Mouse (Mus musculus): ENCODE results near the gene Lrrc8a.

The Lrrc8a gene

DNA sequence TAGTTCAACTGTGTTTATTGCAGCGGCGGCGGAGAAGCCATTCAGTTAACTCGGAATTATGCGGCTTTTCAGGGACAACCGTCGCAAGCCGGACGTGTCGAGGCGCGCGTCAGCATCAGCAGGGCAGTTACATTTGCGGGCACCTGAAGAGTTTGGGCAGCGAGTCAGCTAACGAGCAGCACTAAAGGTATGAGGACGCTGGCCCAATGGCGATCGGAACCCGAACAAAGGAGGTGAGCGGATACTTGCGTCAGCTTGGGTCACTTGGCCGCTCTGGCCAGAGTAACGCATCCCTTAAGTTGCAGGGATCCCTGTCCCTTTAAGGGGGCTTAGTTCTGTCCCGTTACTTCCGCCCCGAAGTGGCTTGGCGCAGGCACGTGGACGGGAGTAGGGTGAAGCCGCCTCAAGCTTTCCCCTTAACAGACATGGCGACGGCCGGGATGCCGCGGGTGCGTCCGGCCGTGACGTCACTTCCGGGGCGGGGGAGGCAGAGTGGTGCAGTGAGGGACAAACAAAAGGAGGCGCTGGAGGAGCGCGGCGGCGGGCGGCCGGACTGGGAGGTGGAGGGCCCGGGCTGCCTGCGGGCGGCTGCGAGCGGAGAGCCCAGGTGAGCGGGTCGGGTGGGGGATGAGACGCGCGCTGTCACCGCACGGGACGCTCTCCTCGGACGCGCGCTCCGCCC lies at the start of gene Lrrc8a:
Gene Lrrc8a (plus strand): TSS at position 517 of the 682 bp plus-strand sequence.
- DNase-seq: peak; percentile 99

DNA sequence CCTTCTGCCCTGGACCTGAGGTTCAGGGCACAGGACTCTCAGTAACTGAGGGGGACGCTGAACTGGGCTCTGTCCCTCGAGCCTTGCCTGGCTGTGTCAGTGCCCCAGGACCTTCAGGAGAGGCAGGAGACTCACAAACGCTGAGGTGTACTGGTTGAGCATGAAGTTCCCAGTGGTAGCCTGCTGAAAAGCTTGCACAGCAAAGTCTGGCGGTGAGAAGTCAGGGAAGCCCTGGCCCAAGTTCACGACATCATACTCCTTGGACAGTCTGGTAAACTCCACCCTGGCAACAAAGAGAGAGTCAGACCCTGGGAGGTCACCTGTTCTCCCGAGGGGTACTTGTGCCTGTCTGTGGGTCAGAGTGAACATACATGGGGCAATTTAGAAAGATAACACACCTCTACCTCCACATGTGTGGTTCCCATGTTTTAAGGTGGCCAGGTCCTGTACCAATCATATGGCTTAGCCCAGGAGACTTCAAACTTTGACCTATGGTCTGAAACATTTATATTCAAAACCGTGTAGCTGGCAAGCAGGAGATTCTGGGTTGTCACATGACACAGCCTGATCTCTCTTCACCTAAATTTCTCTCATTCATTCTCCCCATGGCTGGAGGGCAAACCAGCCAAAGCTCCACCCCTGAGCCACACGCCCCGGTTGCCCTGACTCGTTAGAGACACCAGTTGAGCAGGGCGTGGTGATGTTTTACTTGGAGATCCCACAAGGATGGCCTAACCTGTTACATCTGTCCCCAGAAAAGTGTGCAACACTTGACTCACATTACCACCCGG lies 45.5 kb upstream of the Lrrc8a start:
- DNase-seq: no peak

DNA sequence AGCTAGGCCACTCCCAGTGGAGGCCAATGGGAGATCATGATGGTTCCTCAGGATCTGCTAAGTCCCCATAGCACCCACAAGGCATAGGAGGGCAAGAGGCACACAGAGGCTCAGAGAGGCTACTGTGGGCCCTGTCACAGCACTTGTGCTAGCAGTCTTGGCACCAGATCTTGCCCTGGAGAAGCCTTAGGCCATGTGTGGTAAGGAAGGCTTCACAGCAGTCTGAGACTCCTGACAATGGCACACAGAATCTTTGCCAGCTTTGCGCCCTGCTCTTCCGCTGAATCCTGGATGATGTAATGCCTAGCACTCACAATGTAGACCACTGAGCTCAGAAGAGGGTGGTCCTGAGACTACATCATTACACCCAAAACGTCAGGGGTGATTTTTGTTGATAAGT lies 42.9 kb upstream of the Lrrc8a start:
- no peak for DNase-seq

DNA sequence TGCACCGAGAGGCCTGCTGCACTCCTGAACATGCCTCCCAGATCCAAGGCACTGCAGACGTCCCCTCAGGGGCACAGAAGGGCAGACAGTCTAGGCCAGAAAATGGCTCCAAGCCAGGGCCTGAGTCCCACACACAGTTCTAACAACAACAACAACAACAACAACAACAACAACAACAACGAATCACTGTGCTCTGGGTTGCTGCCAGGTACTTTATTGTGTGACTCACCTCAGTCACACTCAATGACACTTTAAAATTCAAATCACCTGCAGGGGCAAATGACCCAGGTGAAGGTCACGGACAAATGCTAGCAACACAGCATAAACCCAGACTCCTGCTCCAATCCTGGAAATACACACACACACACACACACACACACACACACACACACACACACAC lies 39.5 kb upstream of the Lrrc8a start:
- DNase-seq: no peak

DNA sequence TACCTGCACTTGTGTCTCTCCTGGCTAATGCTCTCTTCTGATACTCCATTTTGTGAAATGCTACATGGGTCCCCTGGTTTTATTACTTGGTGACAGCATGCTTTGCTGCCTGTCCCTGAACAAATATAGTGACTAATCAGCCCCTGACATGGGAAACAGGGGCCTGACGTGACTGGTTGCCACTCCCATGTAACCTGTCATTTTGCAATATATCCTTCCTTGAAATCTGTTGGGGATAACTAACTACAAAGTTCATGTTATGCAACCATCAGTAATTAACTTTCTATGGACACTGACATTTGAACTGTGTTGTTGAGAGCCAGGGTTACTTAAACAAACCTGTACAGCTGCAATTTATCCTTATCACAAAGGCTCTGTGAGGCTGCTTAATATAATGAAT lies 37.5 kb upstream of the Lrrc8a start:
- DNase-seq: no peak

DNA sequence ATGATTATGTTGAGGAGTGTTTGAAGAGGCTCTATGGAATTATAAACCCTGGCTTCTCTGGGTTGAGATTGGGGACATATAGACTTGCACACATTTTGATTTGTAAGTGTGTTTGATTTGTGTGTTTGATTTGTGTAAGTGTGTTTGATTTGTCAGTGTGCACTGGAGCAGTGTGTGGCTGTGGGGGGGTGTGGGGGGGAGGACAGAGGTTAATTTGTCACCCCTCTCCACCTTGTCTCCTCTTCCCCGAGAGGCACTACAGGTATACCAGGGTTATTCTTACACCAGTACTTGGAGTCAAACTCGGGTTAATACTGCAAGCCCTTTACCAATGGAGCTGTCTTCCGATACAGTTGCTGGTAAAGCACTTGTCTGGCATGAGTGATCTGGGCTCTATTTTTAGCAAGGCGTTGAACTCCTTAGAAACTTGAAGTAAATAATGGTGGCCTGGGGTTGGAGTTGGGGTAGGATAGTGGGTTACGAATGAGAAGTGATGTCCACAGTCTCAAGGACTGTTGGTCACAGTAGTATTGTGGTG lies 37.1 kb upstream of the Lrrc8a start:
- no peak for DNase-seq

DNA sequence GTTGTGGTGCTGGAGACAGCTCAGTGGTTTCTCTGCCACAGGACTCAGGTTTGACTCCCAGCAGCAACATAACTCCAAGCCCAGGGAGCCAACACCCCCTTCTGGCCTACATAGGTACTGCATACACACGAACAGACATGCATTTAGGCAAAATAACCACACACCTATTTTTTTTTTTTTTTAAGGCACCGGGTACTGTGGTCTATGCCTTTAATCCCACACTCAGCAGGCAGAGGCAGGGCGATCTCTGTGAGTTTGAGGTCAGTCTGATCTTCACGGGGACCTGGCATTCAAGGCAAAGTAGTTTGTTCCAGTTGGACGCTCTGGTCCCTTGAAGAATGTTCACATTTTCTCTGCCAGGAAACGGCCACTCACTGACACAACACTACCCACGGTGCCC lies 34.1 kb upstream of the Lrrc8a start:
- no peak for DNase-seq

DNA sequence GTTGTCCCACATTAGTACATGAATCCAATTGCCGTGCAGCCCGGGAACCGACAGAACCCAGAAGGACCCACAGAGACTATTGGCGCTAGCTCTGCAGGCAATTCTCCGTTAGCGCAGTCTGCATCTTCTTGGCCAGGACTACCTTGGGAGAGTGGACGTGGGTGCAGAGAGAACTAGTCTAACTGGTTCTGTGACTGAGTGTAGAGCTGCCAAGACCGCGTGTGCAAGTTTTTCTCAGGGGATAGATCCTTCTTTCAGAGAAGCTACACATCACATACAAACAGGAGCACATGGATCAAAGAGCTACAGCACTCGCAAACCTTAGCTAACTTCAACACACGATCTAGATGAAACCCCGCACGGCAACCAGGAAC lies 32.3 kb upstream of the Lrrc8a start:
- DNase-seq: peak; percentile 26

DNA sequence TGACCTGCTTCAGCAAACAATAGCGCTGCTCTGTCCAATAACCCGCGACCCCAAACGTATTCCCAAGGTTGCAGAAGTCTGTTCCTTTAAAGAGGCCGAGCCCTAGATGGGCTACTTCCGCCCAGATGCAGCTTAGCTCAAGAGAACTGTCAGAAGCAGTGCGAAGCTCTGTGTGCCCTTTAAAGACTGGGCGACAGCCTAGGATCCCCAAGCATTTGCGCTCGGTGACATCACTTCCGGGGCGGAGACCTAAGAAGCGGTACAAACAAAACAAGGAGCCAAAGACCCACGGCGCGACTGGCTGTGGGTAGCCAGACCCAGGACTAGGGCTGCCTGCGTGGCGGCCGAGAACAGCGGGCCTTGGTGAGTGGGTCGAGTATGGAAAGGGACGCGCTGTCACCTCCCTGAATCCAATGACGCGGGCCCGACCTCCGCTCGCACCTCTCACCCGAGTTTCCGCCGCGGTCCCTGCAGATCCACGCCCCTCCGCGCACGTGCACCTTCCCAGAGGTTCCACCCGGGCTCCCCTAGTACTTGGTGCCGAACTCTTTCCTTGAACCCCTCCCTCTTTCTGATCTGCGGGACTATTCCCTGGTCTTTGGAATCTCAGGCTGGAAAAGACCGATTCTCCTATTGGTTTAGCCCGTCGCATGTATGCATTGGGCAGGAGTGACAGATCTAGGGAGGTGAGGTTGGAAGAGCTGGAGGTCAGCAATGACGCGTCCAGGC lies 31.7 kb upstream of the Lrrc8a start, which contains the start of gene Kyat1:
Gene Kyat1 (minus strand): TSS at position 219 of the 729 bp plus-strand sequence.
- DNase-seq: peak; percentile 94

DNA sequence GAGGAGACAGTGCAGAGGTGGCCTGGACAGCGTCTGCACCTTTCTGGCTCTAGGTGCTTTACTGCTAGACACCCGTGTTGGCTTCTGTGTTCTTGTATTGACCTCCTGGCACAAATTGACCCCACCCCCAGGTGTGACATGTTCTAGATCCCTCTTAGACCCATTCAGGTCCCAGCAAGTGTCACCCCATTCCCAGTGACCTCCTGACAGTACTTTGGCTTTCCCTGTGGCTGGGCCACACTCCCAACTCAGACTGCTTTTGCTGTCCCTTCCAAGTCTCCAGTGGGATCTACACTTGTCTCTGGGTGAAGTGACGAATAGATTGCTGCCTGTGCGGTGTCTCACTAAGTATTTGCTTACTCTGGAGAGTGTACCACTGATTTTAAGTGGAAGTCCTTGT lies 30.1 kb upstream of the Lrrc8a start:
- no peak for DNase-seq

DNA sequence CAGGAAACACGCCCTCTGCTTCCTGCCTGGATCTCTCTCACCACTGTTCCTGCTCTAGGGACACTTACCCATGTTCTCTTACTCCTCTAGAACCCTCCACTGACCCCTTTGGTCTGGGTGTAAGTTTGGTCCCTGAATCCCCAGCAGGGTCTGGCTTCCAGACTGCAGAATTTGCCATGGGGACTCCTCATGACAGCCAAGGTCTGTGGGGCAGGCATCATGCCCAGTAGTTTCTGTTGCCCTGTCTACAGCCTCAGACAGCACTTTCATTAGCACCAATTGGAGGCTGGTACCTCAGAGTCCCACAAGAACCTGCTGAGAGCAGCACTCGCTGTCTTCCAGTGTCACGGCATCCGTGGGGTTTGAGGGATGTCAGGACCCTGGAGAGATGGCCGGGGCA lies 29.6 kb upstream of the Lrrc8a start:
- DNase-seq: no peak

DNA sequence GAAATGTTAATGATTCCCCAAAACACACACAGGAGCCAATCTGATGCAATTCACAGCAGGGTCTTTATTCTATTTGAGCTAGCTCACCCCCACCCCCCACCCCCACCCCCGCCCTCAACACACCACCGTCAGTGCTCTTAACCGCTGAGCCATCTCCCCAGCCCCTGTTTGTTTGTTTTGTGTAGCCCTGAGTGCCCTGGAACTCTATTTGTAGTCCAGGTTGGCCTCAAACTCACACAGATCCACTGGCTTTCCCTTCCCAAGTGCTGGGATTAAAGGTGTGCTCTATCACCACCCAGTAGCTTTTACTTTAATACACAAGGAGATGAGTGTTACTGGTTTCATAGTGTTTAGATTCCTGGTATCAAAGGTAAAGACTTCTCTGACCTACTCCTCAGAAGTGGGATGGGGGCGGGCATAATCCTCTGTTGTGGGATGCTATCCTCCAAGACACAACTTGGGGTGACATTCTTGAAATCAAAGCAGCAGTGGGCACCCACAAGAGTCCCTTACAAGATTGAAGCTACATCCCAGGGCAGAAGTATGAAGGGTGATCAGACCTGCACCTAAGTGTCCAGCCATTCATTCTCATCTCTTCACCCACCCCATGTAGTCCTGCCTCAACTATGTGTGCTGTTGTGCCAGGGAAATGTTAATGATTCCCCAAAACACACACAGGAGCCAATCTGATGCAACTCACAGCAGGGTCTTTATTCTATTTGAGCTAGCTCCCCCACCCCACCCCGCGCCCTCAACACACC lies 25.9 kb upstream of the Lrrc8a start:
- no peak for DNase-seq

DNA sequence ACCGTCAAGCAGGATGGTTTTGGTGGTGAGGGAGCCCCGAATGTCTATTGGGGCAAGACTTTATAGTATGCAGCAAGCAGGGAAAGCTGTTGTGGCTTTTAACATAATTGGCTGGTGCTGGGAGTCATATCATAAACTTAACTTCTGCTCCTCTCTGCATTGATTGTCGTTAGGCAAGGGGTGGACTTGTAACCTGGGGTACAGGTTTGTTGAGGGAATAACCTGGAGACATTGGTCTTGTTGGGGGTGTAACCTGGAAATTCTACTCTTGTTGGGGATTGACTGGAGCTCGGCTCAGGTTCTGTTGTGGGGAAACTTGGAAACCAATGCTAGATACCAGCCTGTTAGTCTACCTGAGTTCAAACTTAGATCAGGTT lies 25.4 kb upstream of the Lrrc8a start:
- no peak for DNase-seq

DNA sequence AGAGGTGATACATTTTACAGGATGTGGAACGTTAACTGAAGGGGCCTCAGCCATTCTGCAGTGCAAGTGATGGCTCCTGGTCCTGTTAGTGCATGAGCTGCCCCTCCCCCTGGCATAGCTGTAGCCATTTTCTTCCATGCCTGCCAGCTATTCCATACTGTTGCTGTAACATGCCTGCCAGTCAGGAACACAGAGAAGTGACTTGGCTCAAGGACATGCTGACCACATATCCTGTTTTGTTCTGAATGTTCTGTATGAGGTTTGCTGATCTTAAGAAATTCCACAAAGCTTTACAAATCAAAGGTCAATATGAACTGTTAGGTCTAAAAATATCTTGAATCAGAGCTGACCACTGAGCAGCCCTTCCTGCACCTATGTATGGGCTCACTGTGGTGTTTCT lies 24.6 kb upstream of the Lrrc8a start:
- no peak for DNase-seq

DNA sequence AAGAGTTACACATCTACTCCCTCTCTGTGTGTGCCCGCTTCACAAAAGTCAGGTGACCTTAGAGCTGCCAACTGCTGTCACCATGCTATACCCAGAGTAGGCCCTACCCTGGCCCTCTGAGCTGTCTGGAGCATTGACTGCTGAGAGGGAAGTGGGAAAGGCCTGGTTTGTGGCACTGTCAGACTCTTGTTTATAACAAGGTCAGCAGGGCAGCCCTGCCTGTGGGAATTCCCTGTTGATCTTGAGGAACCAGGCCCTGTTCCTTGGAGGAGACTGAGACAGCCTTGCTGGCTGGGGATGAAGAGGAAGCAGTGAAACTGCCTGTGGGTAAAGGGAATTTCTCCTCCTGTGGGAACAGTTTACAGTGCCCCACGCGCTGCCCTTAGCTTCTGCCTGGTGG lies 22.8 kb upstream of the Lrrc8a start:
- no peak for DNase-seq

DNA sequence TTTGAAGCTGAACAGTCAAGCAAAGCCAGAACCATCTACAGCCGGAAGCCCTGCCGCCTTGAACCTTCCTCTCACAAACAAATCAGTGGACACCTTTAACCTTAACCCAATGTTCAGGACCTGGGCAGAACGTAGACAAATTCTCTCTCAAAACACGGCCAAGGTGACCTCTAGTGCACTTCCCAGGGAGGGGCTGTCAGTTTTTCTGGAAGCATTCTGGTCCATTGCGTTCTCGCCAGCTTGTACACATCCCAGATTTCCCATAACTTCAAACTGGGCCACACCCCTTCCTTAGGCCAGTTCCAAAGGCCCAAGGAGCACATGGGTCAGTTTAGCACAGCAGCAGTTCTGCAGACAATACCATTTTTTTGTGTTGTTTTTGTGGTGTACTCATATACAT lies 22.0 kb upstream of the Lrrc8a start:
- no peak for DNase-seq

DNA sequence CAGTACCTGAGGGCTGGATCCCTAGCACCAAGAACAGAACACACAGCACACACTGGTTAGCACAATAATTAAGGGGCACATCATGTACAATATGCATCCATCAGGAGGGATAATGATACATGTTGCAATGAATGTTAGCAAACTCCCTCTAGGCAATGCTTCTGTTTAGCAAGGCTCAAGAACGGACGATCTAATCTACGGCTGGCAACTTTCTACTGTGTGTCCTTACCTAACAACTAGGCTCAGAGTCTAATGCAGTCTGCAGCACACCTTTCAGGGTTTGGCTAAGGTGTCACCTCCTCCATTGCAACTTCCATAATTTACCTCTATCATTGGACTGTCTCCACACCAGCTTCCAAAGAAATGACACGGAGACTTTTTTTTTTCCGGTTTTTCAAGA lies 21.2 kb upstream of the Lrrc8a start:
- no peak for DNase-seq

DNA sequence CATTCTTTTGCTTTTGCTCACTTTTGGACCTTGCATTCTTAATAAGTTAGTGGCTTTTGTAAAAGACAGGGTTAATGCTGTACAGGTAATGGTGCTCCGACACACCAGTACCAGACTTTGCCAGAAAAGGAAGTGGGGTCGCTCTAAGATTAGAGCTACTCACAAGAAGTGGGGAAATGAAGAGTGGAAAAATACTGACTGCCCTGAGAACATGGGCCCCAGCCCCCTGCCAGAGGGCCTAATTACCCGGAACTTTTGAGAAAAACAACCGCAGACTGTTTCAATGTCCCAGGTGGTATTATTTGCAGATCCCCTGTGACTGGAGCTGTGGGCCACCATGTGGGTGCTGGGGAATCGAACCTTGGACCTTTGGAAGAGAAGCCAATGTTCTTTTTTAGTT lies 1.9 kb upstream of the Lrrc8a start:
- no peak for DNase-seq

DNA sequence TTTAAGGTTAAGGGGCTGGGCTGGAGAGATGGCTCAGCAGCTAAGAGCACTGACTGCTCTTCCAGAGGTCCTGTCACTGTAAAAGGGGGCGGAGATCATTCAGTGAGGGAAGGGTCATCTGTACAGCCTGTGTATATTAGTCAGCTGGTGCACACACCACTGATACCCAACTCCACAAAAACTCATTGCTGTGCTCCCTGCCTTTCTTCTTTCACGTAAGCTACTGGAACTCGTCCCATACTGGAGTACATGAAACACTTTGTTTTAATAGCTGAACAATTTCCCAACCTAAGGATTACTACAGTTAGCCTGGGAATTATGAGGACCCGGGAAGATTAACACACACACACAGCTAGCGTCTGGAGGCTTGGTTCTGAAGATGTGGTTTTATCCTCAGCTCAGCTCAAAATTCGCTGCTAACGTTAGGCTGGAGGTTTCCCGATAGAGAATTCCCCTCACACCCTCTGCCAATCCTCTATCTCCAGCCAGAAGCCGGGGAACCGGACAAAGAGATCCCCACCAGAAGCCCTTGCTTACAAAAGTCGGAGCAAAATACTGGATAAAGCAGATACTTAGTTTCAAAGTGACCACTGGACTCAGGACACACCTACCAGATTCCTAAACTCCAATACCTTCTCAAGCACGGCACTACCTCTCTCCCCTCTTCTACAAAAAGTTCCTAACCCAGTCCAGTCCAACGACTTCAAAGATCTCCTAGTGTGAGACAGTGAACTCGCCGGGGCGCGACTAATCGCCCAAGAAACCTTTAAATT lies 903 bp upstream of the Lrrc8a start:
- DNase-seq: no peak

DNA sequence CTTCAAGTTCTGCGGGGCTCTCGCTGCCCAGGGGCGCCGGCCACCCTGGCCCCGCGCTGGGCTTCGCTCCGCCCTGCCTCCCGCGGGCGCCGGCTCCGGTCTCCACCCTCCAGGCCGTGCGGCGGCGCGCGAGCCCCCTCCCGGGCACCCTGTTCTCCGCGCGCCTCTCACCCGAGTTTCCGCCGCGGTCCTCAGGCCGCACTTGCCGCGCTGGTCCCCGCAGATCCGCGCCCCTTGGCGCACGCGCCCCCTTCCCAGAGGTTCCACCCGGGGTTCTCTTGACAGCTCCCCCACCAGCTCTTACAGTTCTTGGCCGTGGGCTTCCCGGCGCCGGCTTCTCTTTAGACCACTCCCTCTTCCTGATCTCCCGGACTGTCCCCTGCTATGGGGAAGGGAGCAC lies 366 bp downstream of the Lrrc8a start:
- peak; percentile 59 for DNase-seq

DNA sequence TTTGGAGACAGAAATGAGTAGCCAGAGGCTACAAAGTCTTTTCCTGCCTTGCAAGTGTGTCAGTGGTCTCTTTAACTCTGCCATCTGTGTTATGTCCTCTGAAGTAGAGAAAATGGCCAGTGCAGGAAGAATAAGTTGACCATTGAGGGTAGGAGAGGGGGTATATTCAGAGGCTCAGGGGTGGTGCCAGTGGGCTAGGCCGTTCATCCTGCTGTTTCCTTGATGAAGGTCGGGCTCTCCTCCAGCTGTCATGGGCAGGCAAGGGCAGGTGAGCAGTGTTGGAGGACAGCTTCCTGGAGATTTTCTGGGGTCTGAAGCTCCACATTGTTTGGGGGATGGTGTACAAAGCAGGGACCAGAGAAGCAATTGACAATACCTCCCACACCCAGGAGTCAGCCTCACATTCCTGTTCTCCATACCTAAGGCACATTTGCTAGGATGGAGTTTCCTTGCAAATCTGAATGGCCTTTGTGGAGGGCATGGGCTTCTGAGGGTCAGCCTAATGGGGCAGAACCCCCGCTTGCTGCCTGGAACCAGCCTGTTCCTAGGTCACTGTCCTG lies 1.5 kb downstream of the Lrrc8a start:
- DNase-seq: no peak

DNA sequence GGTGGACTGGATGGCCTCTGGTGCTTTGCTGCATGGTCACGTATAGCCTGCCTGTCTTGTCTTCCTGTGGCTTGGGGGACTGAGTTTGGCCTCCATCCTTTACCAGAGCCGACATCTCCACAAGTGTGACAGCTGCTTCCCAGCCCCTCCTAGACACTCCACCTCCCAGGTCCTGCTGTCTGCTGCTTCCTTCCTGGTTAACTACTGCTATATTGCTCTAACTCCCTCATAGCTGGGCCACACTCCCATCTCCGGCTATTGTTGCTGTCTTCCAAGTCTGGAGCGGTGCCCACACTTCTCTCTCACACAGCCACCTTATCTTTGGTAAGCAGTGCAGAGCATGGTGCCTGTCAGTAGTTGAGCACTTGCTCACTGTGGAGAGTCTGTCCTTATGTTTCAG lies 2.3 kb downstream of the Lrrc8a start:
- no peak for DNase-seq

Measured in layer of hippocampus, adult 9-11 months (tissue).